Mouse (Mus musculus) frontal cortex, adult 2 months (tissue): Measurements from ENCODE around the gene Sox14. TPM values are rescaled to one million over a fixed set of nuclear protein-coding genes. Genes with fewer than 3 reads are reported as not detected.

Experiments
- DNase-seq, 2 experiments: peaks; one replicate each; pipeline ENCODE4 v3.0.0; 2022; ENCODE audit warnings: low spot score in 1 of 2; ENCODE audit errors: extremely low spot score in 1 of 2
- polyA plus RNA-seq: library from polyadenylated mRNA; depleted of rRNA; stranded (reverse); fragments of >200 nt; gene quantifications from 2 replicates; pipeline ENCODE4 v1.2.3, GENCODE M21; 2012; rRNA removed

Gene Sox14
- polyA plus RNA-seq, 1 experiment = not detected

- no peak for DNase-seq
These were observed 25.6 kb downstream of the Sox14 start for GRCm38 (mm10) chr9:99850354-99850753.

- no peak for DNase-seq
These were observed 27.6 kb downstream of the Sox14 start for GRCm38 (mm10) chr9:99848327-99848726.

GRCm38 (mm10) chr9:99846820-99847219 is 29.1 kb downstream of the Sox14 start:
- DNase-seq = peak; percentile 6 to 92

- no peak for DNase-seq
These were observed 36.6 kb downstream of the Sox14 start for GRCm38 (mm10) chr9:99839367-99839766.

DNA sequence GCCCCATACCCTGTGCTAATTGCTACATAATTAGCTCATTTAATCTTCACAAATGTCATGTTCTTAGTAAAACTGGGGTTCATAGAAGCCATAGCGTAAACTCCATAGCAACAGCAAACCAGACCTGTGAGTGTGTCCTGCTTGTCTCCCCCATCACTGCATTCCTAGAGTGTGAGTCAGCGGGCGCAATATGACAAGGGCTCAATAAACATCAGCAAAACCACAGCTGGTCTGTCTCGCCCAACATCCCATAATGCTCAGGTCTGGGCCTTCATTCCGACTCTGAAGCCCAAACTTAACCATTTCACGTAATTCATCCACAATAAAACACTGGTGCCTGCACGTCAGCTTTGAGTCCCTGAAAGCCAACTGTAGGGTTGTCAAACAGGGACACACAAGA is 37.1 kb downstream of the Sox14 start:
- DNase-seq = no peak

DNA sequence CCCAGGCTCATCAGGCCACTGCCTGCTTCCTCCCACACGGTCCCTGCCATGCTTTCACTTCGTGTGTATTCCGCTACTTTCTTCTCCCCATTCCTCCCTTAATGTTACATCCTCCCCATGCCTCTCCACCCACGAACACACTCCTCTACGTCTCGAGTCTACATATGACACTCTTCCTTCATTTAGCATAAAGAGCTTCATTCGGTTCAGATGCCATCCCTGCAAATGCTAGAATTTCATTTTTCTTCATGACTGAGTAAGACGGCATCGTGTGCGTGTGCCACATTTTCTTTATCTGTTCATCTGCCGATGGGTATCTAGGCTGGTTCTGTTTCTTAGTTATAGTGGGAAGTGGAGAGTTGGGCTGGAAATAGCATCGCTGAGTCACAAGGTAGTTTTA is 39.3 kb downstream of the Sox14 start:
- DNase-seq = peak; percentile 44 to 74

DNA sequence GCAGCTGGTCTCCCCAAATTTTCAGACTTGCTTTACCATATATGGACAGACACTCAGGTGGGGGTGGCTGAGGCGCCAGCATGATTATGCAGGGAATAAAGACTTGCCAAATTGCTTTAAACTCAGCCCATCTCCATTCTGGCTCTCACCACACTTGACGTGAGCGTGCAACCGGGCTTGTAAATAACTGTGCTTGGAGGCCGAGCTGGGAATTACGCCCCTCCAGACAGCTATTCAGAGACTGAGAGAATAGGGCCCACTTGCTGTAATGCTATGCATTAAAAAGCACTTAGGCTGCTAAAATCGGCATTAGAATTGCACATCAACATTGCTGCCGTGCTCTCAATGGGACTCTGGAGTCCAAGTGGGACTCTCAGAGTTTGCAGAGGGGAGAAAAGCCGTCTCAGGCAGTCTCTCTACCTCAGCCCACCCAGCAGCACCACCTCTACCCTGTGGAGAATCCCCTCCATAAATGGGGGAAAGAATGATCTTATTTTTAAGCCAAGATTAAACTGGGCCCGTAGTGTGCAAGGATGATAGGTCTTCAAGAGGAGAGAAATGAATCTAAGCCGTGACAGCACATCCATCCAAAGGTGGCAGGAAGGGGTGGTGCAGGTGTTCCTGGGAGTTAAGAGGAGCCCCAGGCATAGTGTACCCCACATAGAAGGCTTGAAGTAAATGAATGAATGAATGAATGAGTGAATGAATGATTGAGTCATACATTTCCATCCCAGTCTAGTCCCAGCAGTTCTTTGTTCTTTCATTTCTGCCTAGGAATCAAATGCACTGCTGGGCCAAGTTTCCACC is 40.1 kb downstream of the Sox14 start:
- DNase-seq = no peak

Other genes with a start within 250 kb of the Sox14 start
- gene Dzip1l, start 246.7 kb downstream of the Sox14 start, polyA plus RNA-seq = 13.7 and 17.6 TPM in 2 replicates
- not detected in 2 replicates for gene Cldn18, start 158.9 kb downstream of the Sox14 start, polyA plus RNA-seq